Mouse (Mus musculus) liver, embryonic 12.5 days (tissue): Measurements from ENCODE around the gene C130074G19Rik. TPM values are rescaled to one million over a fixed set of nuclear protein-coding genes. Genes with fewer than 3 reads are reported as not detected.

Experiments used
- ATAC-seq: fragments of 200-750 bp; cut with Nextera tagmentation; 2 replicates; pipeline ENCODE4 v1.8.0; 2017; ENCODE audit warnings: moderate number of reproducible peaks, mild to moderate bottlenecking, moderate library complexity
- H3K27ac ChIP-seq: fragments of 300-500 bp; sonication (generic); 2 replicates; pipeline ENCODE4 v1.5.1; 2016; ENCODE audit warnings: mild to moderate bottlenecking
- H3K27me3 ChIP-seq: fragments of 300-500 bp; sonication (generic); replicated peaks from 2 replicates; pipeline ENCODE4 v1.6.1; 2016; ENCODE audit warnings: mild to moderate bottlenecking, moderate library complexity
- H3K36me3 ChIP-seq: fragments of 300-500 bp; sonication (generic); 2 replicates; pipeline ENCODE4 v1.6.1; 2016; ENCODE audit warnings: mild to moderate bottlenecking, moderate library complexity
- H3K4me1 ChIP-seq: fragments of 300-500 bp; sonication (generic); 2 replicates; pipeline ENCODE4 v1.6.1; 2016
- H3K4me2 ChIP-seq: fragments of 300-500 bp; sonication (generic); 2 replicates; pipeline ENCODE4 v1.6.1; 2016; ENCODE audit warnings: mild to moderate bottlenecking, moderate library complexity
- H3K4me3 ChIP-seq: fragments of 300-500 bp; sonication (generic); 2 replicates; pipeline ENCODE4 v1.5.1; 2016; ENCODE audit warnings: mild to moderate bottlenecking, moderate library complexity
- H3K9ac ChIP-seq: fragments of 300-500 bp; sonication (generic); 2 replicates; pipeline ENCODE4 v1.6.1; 2016; ENCODE audit warnings: mild to moderate bottlenecking, moderate library complexity
- H3K9me3 ChIP-seq: fragments of 300-500 bp; sonication (generic); replicated peaks from 2 replicates; pipeline ENCODE4 v1.6.1; 2016; ENCODE audit warnings: mild to moderate bottlenecking, moderate library complexity
- WGBS: fragments of 180-500 bp; shearing (Covaris S2); methylation state at CpG from one replicate; pipeline ENCODE4 v1.1.7; 2016; ENCODE audit not compliant: insufficient replicate concordance; 5-methylcytosine and 5-hydroxymethylcytosine counted together
- polyA plus RNA-seq: library from polyadenylated mRNA; unstranded; fragments of >200 nt; fragmentation: Nextera tagmentation; extraction: Ambion mirVana; gene quantifications from 2 replicates; pipeline ENCODE4 v1.2.1, GENCODE M21; 2016

C130074G19Rik gene
- polyA plus RNA-seq, 1 experiment from 2014 or later, result 1.2 TPM

DNA sequence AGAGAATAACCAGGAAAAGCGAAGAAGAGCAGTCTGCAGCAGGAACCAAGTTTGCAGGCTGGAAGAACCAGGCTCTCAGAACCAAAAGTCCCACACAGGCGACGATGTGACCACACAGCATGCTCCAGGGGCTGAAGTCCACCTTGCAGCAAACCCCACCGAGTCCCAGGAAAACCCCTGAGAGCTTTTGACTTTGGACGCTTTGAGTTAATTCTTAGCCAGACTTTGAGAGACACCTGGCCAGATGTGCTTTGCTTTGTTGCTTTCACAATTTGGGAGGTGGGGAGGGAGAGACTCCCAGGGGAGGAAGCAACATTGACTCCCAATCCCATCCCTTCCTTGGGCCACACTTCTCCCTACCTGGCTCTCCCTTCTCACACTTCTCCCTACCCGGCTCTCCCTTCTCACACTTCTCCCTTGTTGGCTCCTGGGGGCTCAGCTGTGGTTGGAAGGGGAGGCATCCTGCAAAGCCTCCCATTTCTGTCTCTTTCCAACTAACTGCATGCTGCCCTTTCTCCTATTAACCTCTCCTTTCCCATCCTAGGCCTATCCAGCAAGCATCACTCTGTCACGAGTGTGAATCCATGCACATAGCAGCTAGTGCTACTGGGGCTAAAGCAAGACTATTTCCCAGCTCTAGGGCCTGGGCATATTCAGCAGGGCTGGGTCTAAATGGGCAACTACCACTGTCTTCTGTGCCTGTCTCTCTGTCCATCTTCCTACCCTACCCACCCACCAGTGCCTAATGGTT, 10.8 kb downstream of the C130074G19Rik start:
- no peak overlapping the region for H3K4me2 ChIP-seq
- ATAC-seq, result peak; percentile 48; the same call in 1 of the 2 replicates

GRCm38 (mm10) chr1:184871506-184871905, 11.5 kb downstream of the C130074G19Rik start:
- 0 out of 2 replicates have a peak, but pooled peaks have one; percentile 24 for ATAC-seq
- H3K27ac ChIP-seq, result peak overlapping the region; percentile 74
- H3K4me3 ChIP-seq, result no peak overlapping the region
- H3K9me3 ChIP-seq, result no peaks in the 10 kb centered on the region
- H3K4me1 ChIP-seq, result peaks cover 27% of the 10 kb centered on the region
- no peak overlapping the region for H3K9ac ChIP-seq
- 71% methylated on average over 1 of the region's 1 CpGs for WGBS
- no peak overlapping the region for H3K4me2 ChIP-seq
- no peaks in the 10 kb centered on the region for H3K36me3 ChIP-seq
- no peaks in the 10 kb centered on the region; the same call in 1 of the 2 replicates for H3K27me3 ChIP-seq

More for the DNA sequence above, 10.8 kb downstream of the C130074G19Rik start:
- Histone ChIP-seq H3K9ac (no peak overlapping the region), H3K4me1 (peaks cover 23% of the 10 kb centered on the region), H3K36me3 (no peaks in the 10 kb centered on the region), H3K27me3 (no peaks in the 10 kb centered on the region; the same call in 1 of the 2 replicates), H3K4me3 (no peak overlapping the region), H3K27ac (peak overlapping the region; percentile 74), H3K9me3 (no peaks in the 10 kb centered on the region)
- 51% methylated on average over 7 of the region's 7 CpGs for WGBS

DNA sequence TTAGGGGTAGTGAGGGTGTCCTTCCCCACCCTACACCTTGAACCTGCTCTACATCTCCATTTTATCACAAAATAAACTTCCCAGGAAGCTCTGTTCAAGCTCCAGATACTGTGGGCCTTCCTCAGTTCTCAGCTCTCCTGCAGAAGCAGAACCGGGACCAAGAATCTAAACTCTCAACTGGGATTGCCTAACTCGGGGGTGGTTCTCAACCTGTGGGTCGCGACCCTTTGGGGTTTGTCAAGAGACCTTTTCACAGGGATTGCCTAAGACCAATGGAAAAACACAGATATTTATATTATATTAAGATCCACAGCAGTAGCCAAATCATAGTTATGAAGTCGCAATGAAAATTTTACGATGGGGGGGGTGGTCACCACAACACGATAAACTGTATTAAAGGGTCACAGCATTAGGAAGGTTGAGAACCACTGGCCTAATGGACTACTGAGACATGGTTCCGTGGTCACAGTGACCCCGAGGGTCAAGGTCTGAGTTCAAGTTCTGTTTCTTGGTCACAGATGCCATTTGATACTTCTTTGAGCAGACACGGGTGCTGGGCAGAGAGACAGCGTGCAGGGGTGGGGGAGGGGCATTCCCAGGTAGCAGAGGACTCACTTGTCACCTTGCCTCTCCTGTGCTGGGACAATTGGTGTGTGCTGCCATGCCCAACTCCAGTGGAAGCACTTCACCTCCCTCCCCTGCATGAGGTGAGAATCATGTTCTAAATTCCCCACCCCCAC, 12.2 kb downstream of the C130074G19Rik start:
- ATAC-seq, result 0 out of 2 replicates have a peak, but pooled peaks have one; percentile 15

DNA sequence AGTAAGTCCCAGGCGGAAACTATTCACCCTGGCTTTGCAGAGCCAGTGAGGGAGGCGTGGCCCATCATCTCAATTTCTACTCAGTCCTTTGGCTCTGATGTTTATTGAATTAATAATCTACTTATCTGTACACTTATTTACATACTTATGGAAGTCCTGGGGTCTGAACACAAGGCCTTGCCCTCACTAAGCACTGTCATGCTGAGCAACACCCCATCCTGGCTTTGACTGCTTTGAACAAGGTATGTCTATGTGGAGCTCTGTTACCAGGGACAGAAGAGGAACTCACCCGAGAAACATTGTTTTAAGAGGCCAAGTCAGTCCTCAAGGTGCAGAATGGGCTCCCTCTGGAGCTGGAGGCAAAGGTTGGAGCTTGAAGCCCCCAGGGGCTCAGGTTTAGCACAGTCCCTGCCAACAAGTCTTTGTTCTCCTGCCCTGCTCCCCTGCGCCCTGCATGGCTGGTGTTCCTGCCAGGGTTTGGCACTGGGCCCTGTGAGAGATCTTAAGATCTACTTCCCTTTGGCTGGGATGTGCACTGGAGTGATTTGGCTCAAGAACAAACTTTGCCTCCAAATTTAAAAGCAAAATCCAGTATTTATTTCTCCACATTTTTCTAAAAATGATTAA, 13.0 kb downstream of the C130074G19Rik start:
- Histone ChIP-seq H3K4me2 (no peak overlapping the region), H3K4me3 (no peak overlapping the region), H3K9me3 (no peaks in the 10 kb centered on the region), H3K4me1 (peaks cover 27% of the 10 kb centered on the region), H3K27me3 (no peaks in the 10 kb centered on the region; the same call in 1 of the 2 replicates), H3K27ac (no peak overlapping the region), H3K36me3 (no peaks in the 10 kb centered on the region), H3K9ac (no peak overlapping the region)
- 53% methylated on average over 4 of the region's 4 CpGs for WGBS
- ATAC-seq, result no peak

More for the DNA sequence above, 12.2 kb downstream of the C130074G19Rik start:
- Histone ChIP-seq H3K9me3 (no peaks in the 10 kb centered on the region), H3K27ac (no peak overlapping the region), H3K4me3 (no peak overlapping the region), H3K4me1 (peaks cover 27% of the 10 kb centered on the region), H3K36me3 (no peaks in the 10 kb centered on the region), H3K27me3 (no peaks in the 10 kb centered on the region; the same call in 1 of the 2 replicates), H3K9ac (no peak overlapping the region), H3K4me2 (no peak overlapping the region)
- WGBS, result 66% methylated on average over 11 of the region's 11 CpGs

- peak overlapping the region; percentile 42 for H3K27ac ChIP-seq
- H3K9ac ChIP-seq, result no peak overlapping the region
- no peaks in the 10 kb centered on the region for H3K9me3 ChIP-seq
- no peaks in the 10 kb centered on the region for H3K36me3 ChIP-seq
- H3K27me3 ChIP-seq, result peaks cover under 1% of the 10 kb centered on the region; the same call in 1 of the 2 replicates
- peaks cover 25% of the 10 kb centered on the region for H3K4me1 ChIP-seq
- 54% methylated on average over 3 of the region's 3 CpGs for WGBS
- no peak overlapping the region for H3K4me2 ChIP-seq
- ATAC-seq, result no peak
- H3K4me3 ChIP-seq, result no peak overlapping the region
Observed at GRCm38 (mm10) chr1:184867640-184868120, 15.3 kb downstream of the C130074G19Rik start.

DNA sequence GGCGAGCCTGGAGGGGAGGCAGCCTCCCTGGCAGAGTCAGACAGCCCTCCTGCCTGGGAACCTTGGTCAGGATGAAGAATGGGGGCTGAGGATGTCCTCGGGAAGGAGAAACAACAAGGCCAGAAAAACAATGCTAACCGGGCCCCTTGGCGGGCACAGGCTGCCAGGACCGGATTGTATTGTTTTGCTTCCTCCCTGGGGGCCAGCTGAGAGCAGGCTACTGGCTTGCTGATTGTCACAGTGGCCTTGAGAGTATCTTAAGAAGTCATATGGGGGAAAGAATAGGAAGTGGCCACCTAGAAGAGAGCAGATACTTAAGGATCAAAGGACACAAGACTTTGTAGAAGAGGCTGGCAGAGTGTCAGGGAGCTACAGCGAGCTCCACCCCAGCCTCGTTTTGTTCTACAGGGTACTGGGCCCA, 18.6 kb downstream of the C130074G19Rik start:
- ATAC-seq, result no peak
- Histone ChIP-seq H3K9me3 (no peaks in the 10 kb centered on the region), H3K27ac (no peak overlapping the region), H3K36me3 (no peaks in the 10 kb centered on the region), H3K27me3 (peaks cover 4% of the 10 kb centered on the region; the same call in 1 of the 2 replicates), H3K9ac (no peak overlapping the region), H3K4me1 (peaks cover 12% of the 10 kb centered on the region), H3K4me3 (no peak overlapping the region), H3K4me2 (no peak overlapping the region)
- 39% methylated on average over 7 of the region's 7 CpGs for WGBS

- WGBS, result 69% methylated on average over 6 of the region's 6 CpGs
- no peak for ATAC-seq
- peaks cover 4% of the 10 kb centered on the region; the same call in 1 of the 2 replicates for H3K27me3 ChIP-seq
Observed at GRCm38 (mm10) chr1:184862636-184863035, 20.4 kb downstream of the C130074G19Rik start.

DNA sequence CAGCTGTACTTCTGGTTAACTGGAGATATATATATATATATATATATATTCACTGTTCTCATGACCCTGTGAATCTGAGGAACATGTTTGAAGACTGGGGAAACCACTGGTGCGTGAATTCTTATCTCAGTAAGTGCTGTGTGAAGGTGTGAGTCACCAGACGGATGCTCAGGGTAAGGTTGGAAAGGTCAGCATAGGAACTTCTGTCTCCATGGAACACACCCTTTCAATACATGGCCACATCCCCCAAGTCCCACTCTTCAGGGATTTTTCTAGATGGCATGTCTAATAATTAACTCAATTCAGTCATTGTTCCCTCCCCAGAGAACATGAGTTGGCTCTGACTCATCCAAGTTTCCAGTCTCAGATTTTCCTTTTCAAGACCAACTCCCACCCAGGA, 21.5 kb downstream of the C130074G19Rik start:
- H3K9me3 ChIP-seq, result no peaks in the 10 kb centered on the region
- H3K27me3 ChIP-seq, result peaks cover 4% of the 10 kb centered on the region; the same call in 1 of the 2 replicates
- no peak overlapping the region for H3K4me2 ChIP-seq
- H3K4me3 ChIP-seq, result no peak overlapping the region
- ATAC-seq, result no peak
- H3K9ac ChIP-seq, result no peak overlapping the region
- 0 out of 2 replicates have a peak, but pooled peaks cover 4% of the 10 kb centered on the region for H3K4me1 ChIP-seq
- H3K27ac ChIP-seq, result no peak overlapping the region
- H3K36me3 ChIP-seq, result no peaks in the 10 kb centered on the region
- 46% methylated on average over 2 of the region's 2 CpGs for WGBS

More at GRCm38 (mm10) chr1:184862636-184863035, 20.4 kb downstream of the C130074G19Rik start:
- Histone ChIP-seq H3K27ac (no peak overlapping the region), H3K4me3 (no peak overlapping the region), H3K9ac (no peak overlapping the region), H3K36me3 (no peaks in the 10 kb centered on the region), H3K4me2 (no peak overlapping the region), H3K9me3 (no peaks in the 10 kb centered on the region), H3K4me1 (peaks cover 8% of the 10 kb centered on the region; the same call in 1 of the 2 replicates)

- 48% methylated on average over 3 of the region's 3 CpGs for WGBS
Observed at GRCm38 (mm10) chr1:184860276-184860675, 22.7 kb downstream of the C130074G19Rik start.

DNA sequence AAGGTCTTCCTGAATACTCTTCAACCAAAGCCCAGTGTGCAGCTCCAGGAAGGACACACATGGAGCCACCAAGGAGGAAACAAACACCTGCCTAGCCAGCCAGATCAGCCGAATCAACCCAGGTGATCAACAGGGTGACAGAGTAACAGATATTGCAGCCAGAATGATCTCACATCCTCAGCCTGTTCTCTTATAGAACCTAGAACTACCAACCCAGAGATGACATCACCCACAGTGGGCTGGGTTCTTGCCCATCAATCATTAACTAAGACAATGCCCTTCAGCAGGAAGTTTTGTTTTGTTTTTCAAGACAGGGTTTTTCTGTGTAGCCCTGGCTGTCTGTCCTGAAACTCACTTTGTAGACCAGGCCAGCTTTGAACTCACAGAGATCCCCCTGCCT, 24.8 kb downstream of the C130074G19Rik start:
- peaks cover 4% of the 10 kb centered on the region; the same call in 1 of the 2 replicates for H3K27me3 ChIP-seq
- 69% methylated on average over 1 of the region's 1 CpGs for WGBS
- no peak overlapping the region for H3K4me3 ChIP-seq
- H3K4me2 ChIP-seq, result no peak overlapping the region
- H3K36me3 ChIP-seq, result no peaks in the 10 kb centered on the region
- peaks cover 13% of the 10 kb centered on the region for H3K4me1 ChIP-seq
- H3K9ac ChIP-seq, result no peak overlapping the region
- ATAC-seq, result no peak
- H3K9me3 ChIP-seq, result no peaks in the 10 kb centered on the region
- no peak overlapping the region for H3K27ac ChIP-seq

More at GRCm38 (mm10) chr1:184860276-184860675, 22.7 kb downstream of the C130074G19Rik start:
- Histone ChIP-seq H3K36me3 (no peaks in the 10 kb centered on the region), H3K9ac (no peak overlapping the region), H3K4me1 (0 out of 2 replicates have a peak, but pooled peaks cover 4% of the 10 kb centered on the region), H3K9me3 (no peaks in the 10 kb centered on the region), H3K4me3 (no peak overlapping the region), H3K27me3 (peaks cover 4% of the 10 kb centered on the region; the same call in 1 of the 2 replicates), H3K27ac (no peak overlapping the region), H3K4me2 (no peak overlapping the region)
- no peak for ATAC-seq

DNA sequence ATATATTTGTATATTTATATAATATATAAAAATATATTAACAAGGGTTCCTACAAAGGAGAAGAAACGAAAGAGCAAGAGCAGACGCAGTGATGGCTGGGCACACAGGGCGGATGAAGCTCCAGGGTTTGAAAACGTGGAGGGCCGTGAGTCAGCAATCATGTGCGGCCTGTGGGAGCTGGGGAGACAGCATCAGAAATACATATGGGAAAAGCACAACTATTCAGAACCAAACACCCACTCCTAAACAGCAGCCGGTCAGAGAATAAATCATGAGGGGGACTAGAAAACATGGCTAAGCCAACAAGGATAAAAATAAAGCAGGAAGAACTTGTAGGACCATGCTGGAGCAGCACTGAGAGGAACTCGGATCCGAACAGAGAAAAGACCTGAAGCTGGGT, 25.8 kb downstream of the C130074G19Rik start:
- WGBS, result 70% methylated on average over 9 of the region's 9 CpGs
- H3K4me2 ChIP-seq, result no peak overlapping the region
- no peak overlapping the region for H3K27ac ChIP-seq
- H3K9ac ChIP-seq, result no peak overlapping the region
- no peak overlapping the region for H3K4me3 ChIP-seq
- peaks cover 24% of the 10 kb centered on the region for H3K4me1 ChIP-seq
- H3K36me3 ChIP-seq, result no peaks in the 10 kb centered on the region
- no peaks in the 10 kb centered on the region; the same call in 1 of the 2 replicates for H3K27me3 ChIP-seq
- ATAC-seq, result no peak
- no peaks in the 10 kb centered on the region for H3K9me3 ChIP-seq
